Mouse (Mus musculus) kidney, adult 2 months (tissue): Measurements from ENCODE around the gene Gm10401.

Experiments used
- CTCF ChIP-seq: fragments of 200-500 bp; conservative IDR thresholded peaks from 2 replicates; pipeline ENCODE4 v1.5.1; 2011; ENCODE audit warnings: low read depth, mild to moderate bottlenecking, control low read depth, low read length, moderate library complexity, mixed read lengths; ENCODE audit not compliant: insufficient read depth, insufficient read length
- POLR2A ChIP-seq: fragments of 200-500 bp; IDR thresholded peaks from one replicate; pipeline ENCODE4 v1.6.1; 2011; ENCODE audit warnings: low read depth, low read length, control low read depth

DNA sequence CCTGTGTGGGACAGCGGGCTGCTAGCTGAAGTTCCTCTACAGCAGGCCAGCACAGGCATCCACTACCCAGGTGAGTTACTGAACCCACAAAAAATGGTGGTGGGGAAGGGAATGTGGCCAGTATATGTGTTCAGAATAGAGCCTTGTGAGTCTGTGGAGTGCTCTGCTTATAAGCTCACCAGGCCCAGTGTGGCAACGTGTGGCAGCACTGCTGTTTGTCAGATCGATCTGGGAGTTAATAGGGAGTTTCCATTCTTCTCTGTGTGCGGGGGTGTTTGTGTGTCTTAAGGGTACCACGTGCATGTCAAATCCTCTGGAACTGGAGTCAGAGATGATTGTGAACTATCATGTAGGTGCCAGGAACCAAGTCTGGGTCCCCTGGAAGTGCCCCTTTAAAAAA is 1.4 kb upstream of the Gm10401 start:
- no peak for TF ChIP-seq POLR2A
- no peak for TF ChIP-seq CTCF
